Mouse (Mus musculus) CH12.LX (cell line): ENCODE measurements around the gene Cfi. TPM values are rescaled to one million over a fixed set of nuclear protein-coding genes. Genes with fewer than 3 reads are reported as not detected.

Experiments
- DNase-seq: peaks from one replicate; pipeline ENCODE4 v3.0.0-alpha.2; 2013; ENCODE audit errors: extremely low read depth
- H3K27ac ChIP-seq: 2 replicates; pipeline ENCODE4 v1.5.1; 2012; ENCODE audit warnings: low read depth, mild to moderate bottlenecking, control low read depth, moderate library complexity; ENCODE audit not compliant: insufficient read depth
- H3K27me3 ChIP-seq: replicated peaks from 2 replicates; pipeline ENCODE3; 2012; ENCODE audit warnings: inconsistent platforms
- H3K36me3 ChIP-seq, 2 experiments: replicated peaks in 1 of 2; 2 replicates each; pipeline versions ENCODE3 to v1.6.1; 2012; ENCODE audit warnings: inconsistent platforms in 1 of 2, low read length in 1 of 2, mild to moderate bottlenecking in 1 of 2, mixed read lengths in 1 of 2, moderate library complexity in 1 of 2; ENCODE audit not compliant: control insufficient read depth in 1 of 2, insufficient read depth in 1 of 2
- H3K4me1 ChIP-seq, 2 experiments: 2 replicates each; pipeline ENCODE4 v1.6.1; 2012; ENCODE audit warnings: inconsistent platforms in 1 of 2, moderate library complexity in 1 of 2; ENCODE audit not compliant: insufficient read depth in 2 of 2, control insufficient read depth in 1 of 2
- H3K4me2 ChIP-seq: 2 replicates; pipeline ENCODE4 v1.6.1; 2012; ENCODE audit warnings: low read depth, mild to moderate bottlenecking, control low read depth; ENCODE audit not compliant: poor library complexity, insufficient read depth, severe bottlenecking
- H3K4me3 ChIP-seq, 3 experiments: fragments of 150-350 bp in 1 of 3; sonication (generic) in 1 of 3; replicated peaks in 1 of 3; 2 replicates each; pipeline versions ENCODE3 to v1.5.1; 2011 to 2012; ENCODE audit warnings: low read depth in 2 of 3, low read length in 2 of 3, mild to moderate bottlenecking in 2 of 3, moderate library complexity in 2 of 3, control low read depth in 1 of 3, improper control_type of control experiment in 1 of 3, inconsistent platforms in 1 of 3, mixed read lengths in 1 of 3; ENCODE audit not compliant: poor library complexity in 1 of 3
- H3K79me2 ChIP-seq: replicated peaks from 2 replicates; pipeline ENCODE4 v1.6.1; 2012; ENCODE audit warnings: mild to moderate bottlenecking, moderate library complexity; ENCODE audit not compliant: control insufficient read depth, poor library complexity, insufficient read depth, severe bottlenecking; ENCODE audit errors: extremely low read depth
- H3K9ac ChIP-seq: 2 replicates; pipeline ENCODE4 v1.6.1; 2012; ENCODE audit warnings: low read depth, mild to moderate bottlenecking, control low read depth, moderate library complexity; ENCODE audit not compliant: insufficient read depth
- H3K9me3 ChIP-seq: replicated peaks from 2 replicates; pipeline ENCODE3; 2012; ENCODE audit warnings: low read length, inconsistent platforms, mixed read lengths
- BHLHE40 ChIP-seq: IDR thresholded peaks from 2 replicates; pipeline ENCODE4 v1.6.1; 2011; ENCODE audit warnings: mild to moderate bottlenecking, low read depth, low read length, improper control_type of control experiment
- CTCF ChIP-seq, 2 experiments: IDR thresholded peaks in 1 of 2; conservative IDR thresholded peaks in 1 of 2; 2 replicates each; pipeline ENCODE4 v1.5.1; 2011 to 2012; ENCODE audit warnings: low read depth in 2 of 2, low read length in 2 of 2, improper control_type of control experiment in 1 of 2, inconsistent platforms in 1 of 2, mild to moderate bottlenecking in 1 of 2, moderate library complexity in 1 of 2
- ELF1 ChIP-seq: IDR thresholded peaks from 2 replicates; pipeline ENCODE4 v1.6.1; 2014; ENCODE audit warnings: low read depth, mild to moderate bottlenecking, inconsistent platforms, low read length, improper control_type of control experiment
- EP300 ChIP-seq: IDR thresholded peaks from 2 replicates; pipeline ENCODE4 v1.6.1; 2011; ENCODE audit warnings: low read length, improper control_type of control experiment
- GABPA ChIP-seq: IDR thresholded peaks from 2 replicates; pipeline ENCODE4 v1.6.1; 2012; ENCODE audit warnings: low read depth, low read length, improper control_type of control experiment, inconsistent platforms; ENCODE audit not compliant: insufficient replicate concordance
- IRF4 ChIP-seq: IDR thresholded peaks from 2 replicates; pipeline ENCODE4 v1.6.1; 2014; ENCODE audit warnings: low read depth, mild to moderate bottlenecking, inconsistent platforms, low read length, improper control_type of control experiment
- JUND ChIP-seq: conservative IDR thresholded peaks from 2 replicates; pipeline ENCODE4 v1.6.1; 2011; ENCODE audit warnings: low read depth, low read length, improper control_type of control experiment
- KAT2A ChIP-seq: IDR thresholded peaks from 2 replicates; pipeline ENCODE4 v1.6.1; 2012; ENCODE audit warnings: low read length, improper control_type of control experiment, inconsistent platforms; ENCODE audit not compliant: insufficient replicate concordance
- MAX ChIP-seq: IDR thresholded peaks from 2 replicates; pipeline ENCODE4 v1.6.1; 2011; ENCODE audit warnings: low read length, improper control_type of control experiment
- MAZ ChIP-seq: IDR thresholded peaks from 2 replicates; pipeline ENCODE4 v1.6.1; 2012; ENCODE audit warnings: low read depth, mild to moderate bottlenecking, inconsistent platforms, low read length, improper control_type of control experiment, moderate library complexity
- MEF2A ChIP-seq: IDR thresholded peaks from 2 replicates; pipeline ENCODE4 v1.6.1; 2014; ENCODE audit warnings: low read depth, mild to moderate bottlenecking, inconsistent platforms, low read length, improper control_type of control experiment, borderline replicate concordance
- MXI1 ChIP-seq: IDR thresholded peaks from 2 replicates; pipeline ENCODE4 v1.6.1; 2011; ENCODE audit warnings: mild to moderate bottlenecking, low read depth, low read length, improper control_type of control experiment
- MYC ChIP-seq: IDR thresholded peaks from 2 replicates; pipeline ENCODE4 v1.6.1; 2011; ENCODE audit warnings: low read depth, mild to moderate bottlenecking, improper control_type of control experiment, low read length
- NELFE ChIP-seq: IDR thresholded peaks from 2 replicates; pipeline ENCODE4 v1.6.1; 2011; ENCODE audit warnings: low read depth, low read length, improper control_type of control experiment
- NRF1 ChIP-seq: IDR thresholded peaks from 2 replicates; pipeline ENCODE4 v1.6.1; 2014; ENCODE audit warnings: low read depth, mild to moderate bottlenecking, inconsistent platforms, low read length, improper control_type of control experiment, moderate library complexity
- PAX5 ChIP-seq: IDR thresholded peaks from 2 replicates; pipeline ENCODE4 v1.6.1; 2012; ENCODE audit warnings: low read length, inconsistent platforms, mixed read lengths
- POLR2A ChIP-seq: IDR thresholded peaks from 2 replicates; pipeline ENCODE4 v1.6.1; 2011; ENCODE audit warnings: low read depth, mild to moderate bottlenecking, improper control_type of control experiment, low read length
- RAD21 ChIP-seq: IDR thresholded peaks from 2 replicates; pipeline ENCODE4 v1.6.1; 2011; ENCODE audit warnings: low read depth, mild to moderate bottlenecking, low read length, improper control_type of control experiment, moderate library complexity
- RCOR1 ChIP-seq: conservative IDR thresholded peaks from 2 replicates; pipeline ENCODE4 v1.6.1; 2012; ENCODE audit warnings: low read depth, mild to moderate bottlenecking, inconsistent platforms, low read length, improper control_type of control experiment
- SIN3A ChIP-seq: IDR thresholded peaks from 2 replicates; pipeline ENCODE4 v1.6.1; 2012; ENCODE audit warnings: low read length, improper control_type of control experiment, inconsistent platforms
- TBP ChIP-seq: conservative IDR thresholded peaks from 2 replicates; pipeline ENCODE4 v1.6.1; 2011; ENCODE audit warnings: low read depth, low read length, improper control_type of control experiment
- TCF12 ChIP-seq: IDR thresholded peaks from 2 replicates; pipeline ENCODE4 v1.6.1; 2014; ENCODE audit warnings: low read depth, mild to moderate bottlenecking, inconsistent platforms, low read length, improper control_type of control experiment
- USF2 ChIP-seq: conservative IDR thresholded peaks from 2 replicates; pipeline ENCODE4 v1.6.1; 2011; ENCODE audit warnings: low read depth, low read length, improper control_type of control experiment
- ZC3H11A ChIP-seq: IDR thresholded peaks from 2 replicates; pipeline ENCODE4 v1.6.1; 2012; ENCODE audit warnings: low read depth, mild to moderate bottlenecking, inconsistent platforms, low read length, improper control_type of control experiment
- ZKSCAN1 ChIP-seq: IDR thresholded peaks from 2 replicates; pipeline ENCODE4 v1.6.1; 2012; ENCODE audit warnings: low read depth, inconsistent platforms, low read length, improper control_type of control experiment, borderline replicate concordance
- ZMIZ1 ChIP-seq: IDR thresholded peaks from 2 replicates; pipeline ENCODE4 v1.6.1; 2012; ENCODE audit warnings: low read depth, mild to moderate bottlenecking, inconsistent platforms, low read length, improper control_type of control experiment
- ZNF384 ChIP-seq: IDR thresholded peaks from 2 replicates; pipeline ENCODE4 v1.6.1; 2012; ENCODE audit warnings: low read depth, low read length, improper control_type of control experiment, inconsistent platforms
- dilution Hi-C: fragments of 300-500 bp; cut with MboI; formaldehyde crosslinking; loops from 2 replicates; pipeline ENCODE4 v1.14.3; 2020; ENCODE audit warnings: low sequenced_read_pairs; ENCODE audit not compliant: extremely low pct_unique_long_range_greater_than_20kb, extremely low pct_ligation_motif_present
- in situ Hi-C: fragments of 300-500 bp; cut with MboI; formaldehyde crosslinking; loops from 3 replicates; pipeline ENCODE4 v1.14.3; 2019; ENCODE audit warnings: low sequenced_read_pairs, low pct_ligation_motif_present, low pct_unique_long_range_greater_than_20kb, mixed read lengths
- polyA plus RNA-seq: library from polyadenylated mRNA; unstranded; fragments of >175 nt; gene quantifications from 2 replicates; pipeline ENCODE4 v1.2.1, GENCODE M21; 2012; ENCODE audit warnings: low read depth; ENCODE audit not compliant: insufficient read length
- total RNA-seq, 2 experiments: library from RNA; depleted of rRNA; stranded (reverse); fragments of 300-350 nt in 1 of 2; fragments of >200 nt in 1 of 2; gene quantifications; 2 replicates each; pipeline ENCODE4 v1.2.3; 2012 to 2014

Cfi gene
- total RNA-seq (2012; rRNA removed): 0.04 TPM in 1 of 2 replicates, not detected in the other
- not detected in 2 replicates for total RNA-seq (2014; rRNA removed)
- polyA plus RNA-seq: 0.14 TPM in 1 of 2 replicates, not detected in the other

DNA sequence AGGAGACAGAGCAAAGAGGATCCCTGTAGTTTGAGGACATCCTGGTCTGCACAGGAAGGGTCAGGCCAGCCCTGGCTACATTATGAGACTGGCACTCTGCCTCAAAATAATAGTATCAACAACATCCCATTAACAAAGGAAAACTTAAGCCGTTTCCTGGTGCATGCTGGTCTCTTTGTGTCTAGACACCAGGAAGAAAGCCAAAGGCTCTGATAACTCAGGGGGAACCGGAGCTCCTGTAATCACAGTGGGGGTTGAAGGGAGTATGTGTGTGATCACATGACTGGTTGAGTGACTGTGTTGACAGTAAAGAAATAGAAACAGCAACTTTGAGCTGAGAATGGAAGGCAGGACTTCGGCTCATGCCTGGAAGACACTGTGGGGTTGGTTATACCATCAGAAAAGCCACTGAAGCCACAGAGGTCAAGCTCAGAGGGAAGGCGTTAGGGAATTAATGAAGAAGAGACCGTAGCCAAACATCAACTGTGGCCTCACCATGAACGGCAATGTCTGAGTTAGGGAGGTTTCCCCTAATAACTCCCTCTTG is at the start of gene Cfi:
Gene Cfi, plus strand, starts transcription at position 497 of the 547 bp plus-strand sequence.
- Histone ChIP-seq H3K79me2 (peaks cover 3% of the 10 kb centered on the region), H3K36me3 (no peaks in the 10 kb centered on the region), H3K4me1 (peaks cover 5 to 12% of the 10 kb centered on the region in 2 experiments), H3K4me3 (no peak within 1 kb of the TSS), H3K9me3 (no peaks in the 10 kb centered on the region), H3K27me3 (peaks cover 3% of the 10 kb centered on the region), H3K4me2 (peak within 1 kb of the TSS; percentile 59), H3K27ac (no peak within 1 kb of the TSS), H3K9ac (no peak within 1 kb of the TSS)
- no peak for DNase-seq
- dilution Hi-C loops: no loop called here
- TF ChIP-seq TBP: no peak
- TF ChIP-seq ZMIZ1: no peak
- TF ChIP-seq ZKSCAN1: no peak
- no peak for TF ChIP-seq NELFE
- no peak for TF ChIP-seq RCOR1
- TF ChIP-seq KAT2A: no peak
- no peak for TF ChIP-seq USF2
- TF ChIP-seq MAX: no peak
- TF ChIP-seq TCF12: no peak
- TF ChIP-seq ZC3H11A: no peak
- no peak for TF ChIP-seq NRF1
- no peak for TF ChIP-seq PAX5
- TF ChIP-seq ELF1: no peak
- TF ChIP-seq MXI1: no peak
- TF ChIP-seq EP300: no peak
- TF ChIP-seq MEF2A: no peak
- TF ChIP-seq ZNF384: no peak
- no peak for TF ChIP-seq IRF4
- TF ChIP-seq MAZ: no peak
- in situ Hi-C loops: no loop called here

- in situ Hi-C loops: no loop called here
- Histone ChIP-seq H3K27ac (no peak overlapping the region), H3K9ac (no peak overlapping the region), H3K36me3 (no peaks in the 10 kb centered on the region), H3K27me3 (no peaks in the 10 kb centered on the region), H3K79me2 (no peaks in the 10 kb centered on the region), H3K9me3 (no peaks in the 10 kb centered on the region)
- no peak for DNase-seq
- TF ChIP-seq TBP: no peak
- TF ChIP-seq JUND: no peak
- no peak for TF ChIP-seq KAT2A
- TF ChIP-seq ZNF384: no peak
- no peak for TF ChIP-seq TCF12
- TF ChIP-seq MXI1: no peak
- no peak for TF ChIP-seq CTCF (conservative IDR thresholded peaks at IDR 0.05 in 1 of 2, IDR thresholded peaks at IDR 0.05 in 1 of 2; ENCODE audit: low read depth in 2 of 2, low read length in 2 of 2)
- no peak for TF ChIP-seq EP300
- no peak for TF ChIP-seq BHLHE40
- TF ChIP-seq MYC: no peak
- no peak for TF ChIP-seq MAX
- TF ChIP-seq GABPA: no peak
- no peak for TF ChIP-seq SIN3A
- no peak for TF ChIP-seq POLR2A
- no peak for TF ChIP-seq ZKSCAN1
- TF ChIP-seq ZMIZ1: no peak
- TF ChIP-seq RAD21: no peak
- TF ChIP-seq, all 38 proteins: peak for 0
- H3K4me2 ChIP-seq: no peak overlapping the region
- dilution Hi-C loops: no loop called here
- no peak overlapping the region for H3K4me3 ChIP-seq
- H3K4me1 ChIP-seq: 0 out of 4 replicates have a peak, but pooled peaks cover 0 to 3% of the 10 kb centered on the region in 2 experiments
Observed at GRCm38 (mm10) chr3:129793801-129794200, 41.9 kb upstream of the Cfi start.
